Mouse (Mus musculus): ENCODE results near the gene Apeh. TPM values are rescaled to one million over a fixed set of nuclear protein-coding genes. Genes with fewer than 3 reads are reported as not detected.

Apeh gene
- total and polyA plus RNA-seq, 3 experiments: 69.0 to 76.1 TPM; not detected in 1

DNA sequence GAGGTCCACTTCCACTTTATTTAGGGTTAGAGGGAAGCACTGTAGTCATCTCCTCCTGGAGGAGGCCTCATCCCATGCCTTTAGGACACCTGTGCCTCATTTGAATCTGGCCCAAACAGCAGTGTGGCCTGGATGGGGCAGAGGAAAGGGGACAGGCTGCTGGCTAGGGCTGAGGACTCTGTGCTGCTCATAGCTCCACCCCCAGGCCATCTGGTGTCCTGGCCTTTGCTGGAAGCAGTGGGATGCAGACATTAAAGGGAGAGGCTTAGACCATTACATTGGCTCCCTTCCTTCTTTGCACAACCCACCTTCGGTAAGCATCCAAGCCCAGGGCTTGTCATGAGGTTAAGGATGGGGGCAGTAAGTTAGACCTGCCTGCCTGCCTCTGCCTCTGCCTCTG lies 39.1 kb upstream of the Apeh start:
- peaks cover 0 to 4% of the 10 kb centered on the region in 2 experiments; a peak in 2 of 4 replicates for H3K36me3 ChIP-seq (ENCODE audit: control insufficient read depth in 1 of 2, insufficient read depth in 2 of 2, low read length in 2 of 2)
- TF ChIP-seq ZC3H11A (IDR thresholded peaks at IDR 0.05; ENCODE audit: low read depth, low read length) (no peak), RAD21 (IDR thresholded peaks at IDR 0.05; ENCODE audit: low read depth, low read length) (no peak), ZKSCAN1 (IDR thresholded peaks at IDR 0.05; ENCODE audit: low read depth, low read length) (no peak)
- no peak for DNase-seq (ENCODE audit: low read depth, low spot score)
- no peaks in the 10 kb centered on the region for H3K79me2 ChIP-seq (ENCODE audit: control insufficient read depth, insufficient read depth, low read length, poor library complexity)
- H3K4me1 ChIP-seq (ENCODE audit: control insufficient read depth in 1 of 2, insufficient read depth in 2 of 2, low read length in 2 of 2): peaks cover 8 to 30% of the 10 kb centered on the region in 2 experiments
- H3K27me3 ChIP-seq (ENCODE audit: control insufficient read depth in 1 of 2, insufficient read depth in 2 of 2, low read length in 2 of 2): no peaks in the 10 kb centered on the region; a peak in 1 of 4 replicates
- H3K27ac ChIP-seq (ENCODE audit: control insufficient read depth, low read depth, low read length): no peak overlapping the region
- no peaks in the 10 kb centered on the region for H3K9me3 ChIP-seq (replicated peaks; ENCODE audit: insufficient read depth, low read length)
- no peak overlapping the region for H3K4me3 ChIP-seq (ENCODE audit: control insufficient read depth in 1 of 2, insufficient read depth in 1 of 2, low read depth in 2 of 2, low read length in 2 of 2)
- H3K9ac ChIP-seq (ENCODE audit: control insufficient read depth, low read depth, low read length, poor library complexity, severe bottlenecking): no peak overlapping the region

DNA sequence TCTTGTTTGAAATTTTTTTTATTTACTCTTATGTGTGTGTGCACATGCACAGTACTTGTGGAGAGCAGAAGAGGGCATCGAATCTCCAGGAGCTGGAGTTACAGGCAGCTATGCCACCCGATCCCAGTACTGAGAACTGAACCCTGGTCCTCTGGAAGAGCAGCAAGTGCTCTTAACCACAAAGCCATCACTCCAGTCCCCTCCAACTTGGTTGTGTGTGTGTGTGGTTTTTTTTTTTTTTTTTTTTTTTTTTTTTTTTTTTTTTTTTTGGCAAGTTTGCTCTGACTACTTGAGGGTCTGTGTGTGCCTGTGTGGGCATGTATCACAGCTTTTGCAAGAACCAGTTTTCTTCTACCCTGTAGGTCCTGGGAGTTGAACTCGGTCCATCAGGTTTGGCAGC lies 38.0 kb upstream of the Apeh start:
- no peak for DNase-seq (ENCODE audit: low read depth, low spot score)
- Histone ChIP-seq H3K79me2 (ENCODE audit: control insufficient read depth, insufficient read depth, low read length, poor library complexity) (no peaks in the 10 kb centered on the region), H3K4me1 (ENCODE audit: control insufficient read depth in 1 of 2, insufficient read depth in 2 of 2, low read length in 2 of 2) (peaks cover 8 to 26% of the 10 kb centered on the region in 2 experiments), H3K36me3 (ENCODE audit: control insufficient read depth in 1 of 2, insufficient read depth in 2 of 2, low read length in 2 of 2) (peaks cover 0 to 3% of the 10 kb centered on the region in 2 experiments; a peak in 2 of 4 replicates), H3K27me3 (ENCODE audit: control insufficient read depth in 1 of 2, insufficient read depth in 2 of 2, low read length in 2 of 2) (no peaks in the 10 kb centered on the region; a peak in 1 of 4 replicates), H3K4me3 (ENCODE audit: control insufficient read depth in 1 of 2, insufficient read depth in 1 of 2, low read depth in 2 of 2, low read length in 2 of 2) (no peak overlapping the region), H3K9me3 (replicated peaks; ENCODE audit: insufficient read depth, low read length) (no peaks in the 10 kb centered on the region), H3K9ac (ENCODE audit: control insufficient read depth, low read depth, low read length, poor library complexity, severe bottlenecking) (no peak overlapping the region), H3K27ac (ENCODE audit: control insufficient read depth, low read depth, low read length) (no peak overlapping the region)
- TF ChIP-seq MAZ (IDR thresholded peaks at IDR 0.05; ENCODE audit: low read depth, low read length) (no peak), ZNF384 (IDR thresholded peaks at IDR 0.05; ENCODE audit: low read depth, low read length) (peak; percentile 62), CHD1 (IDR thresholded peaks at IDR 0.05; ENCODE audit: low read depth, low read length) (no peak), CHD2 (IDR thresholded peaks at IDR 0.05; ENCODE audit: low read length) (no peak)

DNA sequence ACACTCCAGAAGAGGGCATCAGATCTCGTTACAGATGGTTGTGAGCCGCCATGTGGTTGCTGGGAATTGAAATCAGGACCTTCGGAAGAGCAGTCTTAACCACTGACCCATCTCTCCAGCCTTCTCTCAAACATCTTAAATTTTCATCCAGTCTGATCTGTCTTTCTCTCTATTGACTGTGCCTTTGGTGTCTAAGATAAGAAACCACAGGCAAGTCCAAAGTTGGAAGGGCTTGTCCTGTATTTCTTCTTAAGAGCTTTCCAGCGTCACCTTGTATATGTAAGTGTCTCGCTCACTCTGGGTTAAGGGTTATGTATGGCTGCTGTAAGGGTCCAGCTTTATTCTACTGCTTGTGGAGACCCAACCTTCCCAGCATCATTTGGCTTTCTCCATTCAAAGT lies 37.1 kb upstream of the Apeh start:
- Histone ChIP-seq H3K36me3 (ENCODE audit: control insufficient read depth in 1 of 2, insufficient read depth in 2 of 2, low read length in 2 of 2) (no peaks in the 10 kb centered on the region; a peak in 1 of 4 replicates), H3K4me3 (ENCODE audit: control insufficient read depth in 1 of 2, insufficient read depth in 1 of 2, low read depth in 2 of 2, low read length in 2 of 2) (no peak overlapping the region), H3K9ac (ENCODE audit: control insufficient read depth, low read depth, low read length, poor library complexity, severe bottlenecking) (no peak overlapping the region), H3K27me3 (ENCODE audit: control insufficient read depth in 1 of 2, insufficient read depth in 2 of 2, low read length in 2 of 2) (no peaks in the 10 kb centered on the region), H3K27ac (ENCODE audit: control insufficient read depth, low read depth, low read length) (no peak overlapping the region), H3K79me2 (ENCODE audit: control insufficient read depth, insufficient read depth, low read length, poor library complexity) (no peaks in the 10 kb centered on the region), H3K4me1 (ENCODE audit: control insufficient read depth in 1 of 2, insufficient read depth in 2 of 2, low read length in 2 of 2) (peaks cover 8 to 18% of the 10 kb centered on the region in 2 experiments), H3K9me3 (replicated peaks; ENCODE audit: insufficient read depth, low read length) (no peaks in the 10 kb centered on the region)
- DNase-seq (ENCODE audit: low read depth, low spot score): peak; percentile 43
- TF ChIP-seq GABPA (IDR thresholded peaks at IDR 0.05; ENCODE audit: low read depth, low read length): no peak
- no peak for TF ChIP-seq USF2 (IDR thresholded peaks at IDR 0.05; ENCODE audit: borderline replicate concordance in 1 of 2, insufficient read depth in 1 of 2, low read depth in 1 of 2, low read length in 2 of 2)
- TF ChIP-seq TCF12 (IDR thresholded peaks at IDR 0.05; ENCODE audit: low read depth, low read length): 0 out of 2 replicates have a peak, but pooled peaks have one; percentile 29
- TF ChIP-seq NRF1 (IDR thresholded peaks at IDR 0.05; ENCODE audit: insufficient read depth, low read depth, low read length, poor library complexity, severe bottlenecking): no peak
- TF ChIP-seq GATA1 (IDR thresholded peaks at IDR 0.05; ENCODE audit: low read depth, low read length): peak; percentile 67
- peak; percentile 26 to 59; a peak in 2 of 4 replicates for TF ChIP-seq EP300 (IDR thresholded peaks at IDR 0.05; ENCODE audit: low read depth in 1 of 2, low read length in 2 of 2)
- no peak for TF ChIP-seq KAT2A (conservative IDR thresholded peaks at IDR 0.05; ENCODE audit: low read depth, low read length)
- no peak for TF ChIP-seq JUND (IDR thresholded peaks at IDR 0.05; ENCODE audit: low read depth, low read length)
- no peak for TF ChIP-seq ETS1 (IDR thresholded peaks at IDR 0.05; ENCODE audit: low read depth, low read length)
- no peak for TF ChIP-seq ZKSCAN1 (IDR thresholded peaks at IDR 0.05; ENCODE audit: low read depth, low read length)
- TF ChIP-seq ELF1 (IDR thresholded peaks at IDR 0.05; ENCODE audit: low read depth, low read length): no peak
- no peak for TF ChIP-seq CHD1 (IDR thresholded peaks at IDR 0.05; ENCODE audit: low read depth, low read length)
- TF ChIP-seq ZNF384 (IDR thresholded peaks at IDR 0.05; ENCODE audit: low read depth, low read length): no peak
- no peak for TF ChIP-seq MEF2A (IDR thresholded peaks at IDR 0.05; ENCODE audit: extremely low read depth, insufficient replicate concordance, low read depth, low read length, poor library complexity, severe bottlenecking)
